Mouse (Mus musculus) kidney, postnatal 0 days (tissue): ENCODE results near the gene Rasd2. TPM values are rescaled to one million over a fixed set of nuclear protein-coding genes. Genes with fewer than 3 reads are reported as not detected.

Source experiments
- ATAC-seq: fragments of 200-750 bp; cut with Nextera tagmentation; replicated peaks from 2 replicates; pipeline ENCODE4 v1.8.0; 2017; ENCODE audit warnings: low read depth, moderate number of reproducible peaks, moderate TSS enrichment, moderate library complexity; ENCODE audit not compliant: low FRiP score
- DNase-seq: peaks from one replicate; pipeline ENCODE4 v3.0.0-alpha.2; 2016; ENCODE audit warnings: low spot score
- H3K27ac ChIP-seq: fragments of 300-500 bp; sonication (generic); 2 replicates; pipeline ENCODE4 v1.5.1; 2014; ENCODE audit warnings: mild to moderate bottlenecking
- H3K27me3 ChIP-seq: fragments of 300-500 bp; sonication (generic); 2 replicates; pipeline ENCODE4 v1.6.1; 2014; ENCODE audit warnings: low read length, mixed read lengths; ENCODE audit not compliant: insufficient read depth
- H3K36me3 ChIP-seq: fragments of 300-500 bp; sonication (generic); 2 replicates; pipeline ENCODE4 v1.6.1; 2014; ENCODE audit warnings: low read length, mixed read lengths; ENCODE audit not compliant: insufficient read depth
- H3K4me1 ChIP-seq: fragments of 300-500 bp; sonication (generic); replicated peaks from 2 replicates; pipeline ENCODE4 v1.6.1; 2014; ENCODE audit warnings: antibody characterized with exemption, low read length, mixed read lengths; ENCODE audit not compliant: insufficient read depth
- H3K4me2 ChIP-seq: fragments of 300-500 bp; sonication (generic); 2 replicates; pipeline ENCODE4 v1.6.1; 2014; ENCODE audit warnings: mild to moderate bottlenecking, low read length, moderate library complexity, mixed read lengths
- H3K4me3 ChIP-seq: fragments of 300-500 bp; sonication (generic); replicated peaks from 2 replicates; pipeline ENCODE4 v1.5.1; 2014; ENCODE audit warnings: low read depth, low read length
- H3K9ac ChIP-seq: fragments of 300-500 bp; sonication (generic); 2 replicates; pipeline ENCODE4 v1.6.1; 2014; ENCODE audit warnings: low read depth, low read length
- H3K9me3 ChIP-seq: fragments of 300-500 bp; sonication (generic); replicated peaks from 2 replicates; pipeline ENCODE4 v1.6.1; 2016; ENCODE audit warnings: low read length, inconsistent platforms, mixed read lengths
- CTCF ChIP-seq: IDR thresholded peaks from 2 replicates; pipeline ENCODE4 v1.5.1; 2016; ENCODE audit warnings: antibody characterized with exemption, low read depth, mild to moderate bottlenecking, moderate library complexity
- WGBS: fragments of 180-500 bp; shearing (Covaris S2); extraction: QIAGEN DNeasy Blood & Tissue Kit; methylation state at CpG from one replicate; pipeline ENCODE4 v1.1.7; 2014; 5-methylcytosine and 5-hydroxymethylcytosine counted together
- polyA plus RNA-seq: library from polyadenylated mRNA; unstranded; fragments of >200 nt; fragmentation: Nextera tagmentation; extraction: Ambion mirVana; gene quantifications from 2 replicates; pipeline ENCODE4 v1.2.1, GENCODE M21; 2015

Rasd2 gene
- polyA plus RNA-seq, 1 experiment from 2014 or later = 1.4 TPM

- H3K27ac ChIP-seq = no peak overlapping the region
- ATAC-seq = no peak
- H3K4me1 ChIP-seq = no peaks in the 10 kb centered on the region
- no peak overlapping the region for H3K4me2 ChIP-seq
- H3K27me3 ChIP-seq = no peaks in the 10 kb centered on the region
- H3K9me3 ChIP-seq = no peaks in the 10 kb centered on the region
- H3K9ac ChIP-seq = no peak overlapping the region
- no peak for DNase-seq
- no peaks in the 10 kb centered on the region for H3K36me3 ChIP-seq
- no peak overlapping the region for H3K4me3 ChIP-seq
- WGBS = 42% methylated on average over 4 of the region's 4 CpGs
- TF ChIP-seq CTCF = no peak
Measured at GRCm38 (mm10) chr8:75197862-75198261, 15.9 kb upstream of the Rasd2 start.

- no peak for TF ChIP-seq CTCF
- Histone ChIP-seq H3K4me2 (no peak overlapping the region), H3K27ac (no peak overlapping the region), H3K27me3 (no peaks in the 10 kb centered on the region), H3K4me1 (no peaks in the 10 kb centered on the region), H3K4me3 (no peak overlapping the region), H3K9ac (no peak overlapping the region), H3K9me3 (no peaks in the 10 kb centered on the region), H3K36me3 (no peaks in the 10 kb centered on the region)
- DNase-seq (peak; percentile 29), ATAC-seq (no peak)
Measured at GRCm38 (mm10) chr8:75198300-75198699, 15.4 kb upstream of the Rasd2 start.

GRCm38 (mm10) chr8:75198988-75199765 lies 14.6 kb upstream of the Rasd2 start:
- Histone ChIP-seq H3K27me3 (no peaks in the 10 kb centered on the region), H3K4me1 (no peaks in the 10 kb centered on the region), H3K27ac (no peak overlapping the region), H3K9ac (no peak overlapping the region), H3K4me3 (no peak overlapping the region), H3K9me3 (no peaks in the 10 kb centered on the region), H3K4me2 (no peak overlapping the region), H3K36me3 (no peaks in the 10 kb centered on the region)
- ATAC-seq (no peak), DNase-seq (no peak)
- 63% methylated on average over 5 of the region's 5 CpGs for WGBS
- TF ChIP-seq CTCF = no peak

GRCm38 (mm10) chr8:75199914-75200313 lies 13.8 kb upstream of the Rasd2 start:
- no peak for ATAC-seq
- 55% methylated on average over 1 of the region's 1 CpGs for WGBS
- Histone ChIP-seq H3K27ac (no peak overlapping the region), H3K27me3 (no peaks in the 10 kb centered on the region), H3K9me3 (no peaks in the 10 kb centered on the region), H3K4me2 (no peak overlapping the region), H3K9ac (no peak overlapping the region), H3K4me3 (no peak overlapping the region), H3K36me3 (no peaks in the 10 kb centered on the region), H3K4me1 (no peaks in the 10 kb centered on the region)
- TF ChIP-seq CTCF = no peak
- no peak for DNase-seq

- Histone ChIP-seq H3K9ac (no peak overlapping the region), H3K36me3 (no peaks in the 10 kb centered on the region), H3K27ac (no peak overlapping the region), H3K27me3 (no peaks in the 10 kb centered on the region), H3K4me1 (no peaks in the 10 kb centered on the region), H3K4me3 (no peak overlapping the region), H3K4me2 (no peak overlapping the region), H3K9me3 (no peaks in the 10 kb centered on the region)
- TF ChIP-seq CTCF = no peak
- 47% methylated on average over 8 of the region's 8 CpGs for WGBS
- ATAC-seq (no peak), DNase-seq (no peak)
Measured at GRCm38 (mm10) chr8:75202041-75202656, 11.6 kb upstream of the Rasd2 start.

DNA sequence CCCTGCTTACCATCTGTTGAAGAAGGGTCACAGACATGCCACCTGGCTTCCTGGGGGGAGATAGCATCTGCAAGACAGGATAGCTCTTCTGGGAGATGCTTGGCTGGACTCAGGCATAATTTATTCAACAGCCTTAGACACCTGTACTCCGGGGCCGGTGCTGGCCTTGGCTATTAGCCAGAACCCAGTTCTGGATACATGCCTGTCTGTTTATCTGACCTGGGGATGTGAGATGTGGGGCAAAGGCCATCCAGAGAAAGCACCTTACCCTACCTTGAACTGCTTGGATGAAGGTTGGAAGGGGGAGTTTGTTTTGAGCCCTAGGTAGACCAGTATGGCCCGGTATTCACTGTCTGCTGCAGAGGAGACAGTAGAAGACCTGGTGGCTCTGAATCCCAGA lies 10.8 kb upstream of the Rasd2 start:
- TF ChIP-seq CTCF = no peak
- 0 out of 2 replicates have a peak, but pooled peaks have one; percentile 21 for ATAC-seq
- no peaks in the 10 kb centered on the region for H3K9me3 ChIP-seq
- 48% methylated on average over 3 of the region's 3 CpGs for WGBS
- H3K36me3 ChIP-seq = no peaks in the 10 kb centered on the region
- DNase-seq = no peak
- no peak overlapping the region for H3K4me3 ChIP-seq
- H3K27ac ChIP-seq = no peak overlapping the region
- H3K9ac ChIP-seq = no peak overlapping the region
- H3K4me2 ChIP-seq = no peak overlapping the region
- no peaks in the 10 kb centered on the region for H3K4me1 ChIP-seq
- no peaks in the 10 kb centered on the region for H3K27me3 ChIP-seq

DNA sequence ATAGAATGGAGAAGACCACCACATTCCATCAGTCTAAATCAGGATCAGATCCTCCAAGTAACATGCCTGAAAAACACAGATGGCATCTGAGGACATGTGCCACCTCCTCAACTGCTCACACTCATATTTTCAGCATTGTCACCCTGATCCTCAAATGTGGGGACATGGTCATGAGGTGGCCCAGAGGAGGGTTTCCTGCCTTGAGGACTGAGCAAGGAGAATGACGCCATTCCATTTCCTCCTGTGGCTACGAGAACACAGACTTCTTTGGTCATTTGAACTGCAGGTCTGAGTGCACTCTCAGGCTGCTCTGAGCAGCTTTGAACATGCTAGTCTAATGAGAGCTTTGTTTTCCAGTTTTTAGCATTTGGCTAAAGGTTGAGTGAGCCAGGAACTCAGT lies 10.3 kb upstream of the Rasd2 start:
- Histone ChIP-seq H3K27me3 (no peaks in the 10 kb centered on the region), H3K27ac (no peak overlapping the region), H3K4me2 (no peak overlapping the region), H3K36me3 (no peaks in the 10 kb centered on the region), H3K9ac (no peak overlapping the region), H3K9me3 (no peaks in the 10 kb centered on the region), H3K4me1 (no peaks in the 10 kb centered on the region), H3K4me3 (no peak overlapping the region)
- 76% methylated on average over 2 of the region's 2 CpGs for WGBS
- DNase-seq (no peak), ATAC-seq (no peak)
- no peak for TF ChIP-seq CTCF
